In genomic region chr1:133255776-133256175, GRCm38 (mm10) we compare ENCODE assay signal across 13 mouse cellular contexts. TPM values are rescaled to one million over a fixed set of nuclear protein-coding genes. Genes with fewer than 3 reads are reported as not detected.
DNase-seq lines count a peak whose midpoint lies in the region; ATAC-seq and TF ChIP-seq lines count a peak whose summit lies in the region.
"Had no signal": no experiment of that assay in that cellular context is flagged by ENCODE, and none has a peak within 500 bp of the region (broad histone marks: within the 10 kb centered on the region; RNA-seq: fewer than 3 reads in every experiment).

No protein-coding gene starts in this region.

- H3K4me2 ChIP-seq in kidney, embryonic 15.5 days = peak overlapping the region; percentile 24

- peak overlapping the region; percentile 28 for H3K4me3 ChIP-seq in gastrocnemius, adult 2 months
- H3K4me3 ChIP-seq in kidney, embryonic 15.5 days (replicated peaks) = no peak overlapping the region
- peak overlapping the region; percentile 88 for H3K4me3 ChIP-seq in testis, adult 2 months (ENCODE audit: control insufficient read depth, low read depth, low read length)

- peak overlapping the region; percentile 62 for H3K27ac ChIP-seq in gastrocnemius, adult 2 months
- peak overlapping the region; percentile 91 for H3K27ac ChIP-seq in kidney, embryonic 15.5 days
- H3K27ac ChIP-seq in testis, adult 2 months (ENCODE audit: control insufficient read depth, insufficient read depth, low read depth, low read length) = 0 out of 2 replicates have a peak overlapping the region, but pooled peaks have one; percentile 39

- no peak for ATAC-seq in kidney, embryonic 15.5 days (replicated peaks; ENCODE audit: low FRiP score)

- H3K4me1 ChIP-seq in kidney, embryonic 15.5 days = peaks cover 74% of the 10 kb centered on the region
- H3K4me1 ChIP-seq in testis, adult 2 months (ENCODE audit: control insufficient read depth, insufficient read depth, low read length) = peaks cover 2% of the 10 kb centered on the region; the same call in 1 of the 2 replicates

- TF ChIP-seq CTCF in gastrocnemius, adult 2 months (IDR thresholded peaks at IDR 0.05) = no peak
- no peak for TF ChIP-seq CTCF in testis, adult 2 months (IDR thresholded peaks at IDR 0.05; ENCODE audit: control insufficient read depth, insufficient read depth, insufficient replicate concordance, low read depth, low read length)

- no peaks in the 10 kb centered on the region for H3K9me3 ChIP-seq in kidney, embryonic 15.5 days (replicated peaks)

- H3K36me3 ChIP-seq in kidney, embryonic 15.5 days = no peaks in the 10 kb centered on the region
- H3K36me3 ChIP-seq in testis, adult 2 months (ENCODE audit: control insufficient read depth, insufficient read depth, low read length) = no peaks in the 10 kb centered on the region

- no peaks in the 10 kb centered on the region for H3K27me3 ChIP-seq in kidney, embryonic 15.5 days
- H3K27me3 ChIP-seq in testis, adult 2 months (ENCODE audit: control insufficient read depth, insufficient read depth, low read length) = no peaks in the 10 kb centered on the region

- no peak overlapping the region for H3K9ac ChIP-seq in kidney, embryonic 15.5 days

- WGBS in kidney, embryonic 15.5 days = 32% methylated on average over 5 of the region's 5 CpGs

- DNase-seq in gastrocnemius, adult 2 months = no peak
- no peak for DNase-seq in gastrocnemius, postnatal 14 days
- DNase-seq in kidney, adult 9 months = no peak
- no peak for DNase-seq in testis, postnatal 14 days (ENCODE audit: low spot score)
- no peak for DNase-seq in layer of hippocampus, adult 9-11 months
- DNase-seq in right cerebral cortex, postnatal 10 days (ENCODE audit: low spot score in 2 of 2) = no peak
- DNase-seq: spleen, adult 18-20 months; thymus, postnatal 4 days had no signal

- TF ChIP-seq POLR2A in testis, adult 2 months (IDR thresholded peaks at IDR 0.05; ENCODE audit: control insufficient read depth, low read depth, low read length) = no peak

- intact Hi-C loops in gastrocnemius, adult 2 months (cut with DNase I) = no loop called here
- intact Hi-C loops in gastrocnemius, postnatal 14 days (cut with DNase I; ENCODE audit: low total_unique reads) = no loop called here

RNA-seq across cellular contexts. Expression of gene Golt1a, which starts 53.8 kb away (rescaled TPM):
- total RNA-seq in gastrocnemius, adult 2 months (2021) = not detected
- not detected for total RNA-seq in gastrocnemius, postnatal 14 days (2021)
- polyA plus RNA-seq in kidney, embryonic 15.5 days (2015; fragmentation: Nextera tagmentation; extraction: Ambion mirVana) = 4.5 and 5.2 TPM in 2 replicates
- polyA plus RNA-seq in testis, adult 2 months (2012; rRNA removed) = 0.46 TPM in 1 of 2 replicates, not detected in the other
- total RNA-seq: gastrocnemius, adult 8-10 months; MEL; neutrophil, adult 5-6 weeks had no signal

Comparison
In these comparisons a context has a peak if more than half of its experiments do, and no peak if none do; other contexts are left out.
1. H3K27ac ChIP-seq: peak in every context shown above with its lines; median percentile 91 in kidney, embryonic 15.5 days; 62 in gastrocnemius, adult 2 months; 39 in testis, adult 2 months.